Mouse (Mus musculus) adrenal gland, postnatal 14 days (tissue): ENCODE measurements around the gene Mycl. TPM values are rescaled to one million over a fixed set of nuclear protein-coding genes. Genes with fewer than 3 reads are reported as not detected.

Experiments used
- DNase-seq: peaks from one replicate; pipeline ENCODE4 v3.0.0; 2021; ENCODE audit warnings: mixed read lengths
- long read RNA-seq, 2 experiments: library from polyadenylated mRNA; stranded (forward); transcript quantifications; one replicate each; pipeline ENCODE4 v2.0.0; 2021
- total RNA-seq: library from RNA; stranded (reverse); gene quantifications from 2 replicates; pipeline ENCODE4 v1.2.3, GENCODE M21; 2021

The Mycl gene
- 2.3 and 3.5 TPM in 2 replicates for total RNA-seq
- long read RNA-seq, experiment 1, result 0 reads
- long read RNA-seq, experiment 2, partial matches to known transcripts, result 0 of 5 reads
- long read RNA-seq, experiment 2, other reads (novel, unspliced or antisense), result 1 of 5 reads

DNA sequence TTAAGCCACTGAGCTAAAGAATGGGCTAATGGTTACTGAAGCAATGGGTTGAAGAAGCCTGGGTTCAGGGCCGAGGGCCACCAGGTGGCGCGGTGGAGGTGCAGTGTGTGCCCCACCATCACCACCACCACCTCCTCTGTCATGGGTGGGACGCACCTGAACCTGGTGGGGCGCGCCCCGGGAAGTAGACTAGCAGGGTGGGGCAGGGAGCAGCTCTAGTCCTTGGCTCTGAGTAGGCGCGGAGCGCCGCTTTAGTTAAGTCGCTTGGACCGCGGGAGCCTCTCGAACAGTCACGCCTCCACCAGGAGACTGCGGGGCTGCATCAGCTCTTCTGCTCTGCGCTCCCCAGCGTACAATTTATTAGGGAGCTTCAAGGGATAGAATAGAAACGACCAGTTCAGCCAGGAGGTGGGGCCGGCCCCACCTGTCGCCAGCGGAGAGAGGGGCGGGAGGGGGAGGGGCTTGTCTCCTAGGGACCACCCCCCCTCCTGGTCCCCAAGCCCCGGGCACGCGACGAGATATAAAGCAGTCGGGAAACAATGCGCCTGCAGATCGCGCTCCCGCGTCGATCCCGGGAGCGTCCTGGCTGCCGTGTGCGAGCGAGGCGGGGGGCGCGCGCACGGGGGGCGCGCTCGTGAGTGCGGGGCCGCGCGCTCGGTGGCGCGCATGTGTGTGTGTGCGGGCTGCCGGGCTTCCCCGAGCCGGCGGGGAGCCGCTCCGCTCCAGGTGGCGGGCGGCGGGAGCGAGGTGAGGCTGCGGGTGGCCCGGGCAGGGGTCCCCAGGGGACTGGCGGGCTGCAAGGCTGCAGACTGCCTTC is at the start of gene Mycl:
Mycl (plus strand) TSS at position 249 of the 817 bp plus-strand sequence.
- peak; percentile 83 for DNase-seq

DNA sequence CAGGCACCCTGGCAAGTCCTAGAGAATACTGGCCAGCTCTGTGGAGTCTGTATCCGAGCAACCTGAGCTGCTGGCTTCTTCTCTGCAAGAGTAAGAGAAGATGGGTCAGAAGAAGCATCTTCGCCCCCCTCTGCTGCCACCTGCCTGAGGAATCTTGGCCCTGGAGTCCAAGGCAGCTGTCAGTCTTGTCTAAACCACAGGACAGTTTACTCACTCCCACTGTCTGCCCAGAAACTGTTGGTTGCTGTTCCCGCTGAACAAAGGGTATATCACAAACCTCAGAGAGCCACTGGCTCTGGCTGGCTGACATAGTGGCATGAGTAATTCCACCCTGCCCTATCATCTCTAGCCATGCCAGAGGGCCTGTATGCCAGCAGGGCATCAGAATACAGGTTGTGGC is 48.2 kb upstream of the Mycl start:
- DNase-seq, result no peak

DNA sequence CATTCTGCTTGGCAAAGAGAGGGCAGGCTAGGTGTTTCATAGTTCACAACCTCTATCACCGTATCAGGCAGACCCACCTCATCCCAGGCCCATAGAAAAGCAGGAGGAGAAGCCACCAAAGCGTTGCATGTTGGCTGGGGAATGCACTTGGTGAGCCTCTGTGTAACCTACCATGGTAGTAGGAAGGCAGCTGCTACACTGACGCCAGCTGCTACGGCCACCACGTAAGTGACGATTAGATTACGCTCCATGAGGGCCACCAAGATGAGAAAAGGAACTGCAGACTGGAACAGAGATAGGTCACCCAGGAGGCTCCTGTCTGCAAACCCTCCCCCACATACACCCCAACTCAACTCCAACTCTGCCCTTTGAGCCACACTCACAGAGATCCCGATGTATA is 46.4 kb upstream of the Mycl start:
- DNase-seq, result no peak

DNA sequence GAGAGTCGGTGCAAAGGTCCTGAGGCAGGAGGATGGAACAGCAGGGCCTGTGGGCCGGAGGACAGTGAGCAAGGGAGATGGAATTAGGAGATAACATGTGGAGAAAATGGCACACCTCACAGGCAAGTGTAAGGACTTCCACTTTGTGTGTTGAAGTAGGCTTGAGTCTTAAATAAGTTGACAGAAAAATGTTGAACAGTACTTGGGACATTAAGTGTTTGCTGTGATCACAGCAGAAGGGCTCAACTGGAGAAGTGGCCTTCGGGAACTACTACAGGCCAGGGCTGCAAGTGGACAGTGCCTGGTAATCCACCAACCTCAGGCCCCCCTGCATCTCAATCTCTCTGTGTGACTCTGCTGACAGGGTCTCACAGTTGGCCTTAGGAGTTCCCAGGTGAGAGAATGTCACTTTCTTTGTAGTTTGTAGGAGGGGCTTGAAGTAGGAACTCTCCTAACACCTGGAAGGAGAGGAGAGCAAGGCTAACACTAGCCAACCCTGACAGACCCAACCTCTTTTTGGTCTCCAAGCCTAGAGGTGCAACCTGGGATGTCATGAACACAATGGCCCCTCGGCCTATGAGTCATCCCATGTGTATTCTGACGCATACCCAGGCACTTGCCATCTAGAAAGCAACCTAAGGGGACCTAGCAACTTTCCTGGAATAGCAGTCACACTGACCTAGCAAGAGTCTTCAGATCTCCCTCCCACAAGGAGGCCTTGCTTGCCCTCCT is 40.6 kb upstream of the Mycl start:
- no peak for DNase-seq

DNA sequence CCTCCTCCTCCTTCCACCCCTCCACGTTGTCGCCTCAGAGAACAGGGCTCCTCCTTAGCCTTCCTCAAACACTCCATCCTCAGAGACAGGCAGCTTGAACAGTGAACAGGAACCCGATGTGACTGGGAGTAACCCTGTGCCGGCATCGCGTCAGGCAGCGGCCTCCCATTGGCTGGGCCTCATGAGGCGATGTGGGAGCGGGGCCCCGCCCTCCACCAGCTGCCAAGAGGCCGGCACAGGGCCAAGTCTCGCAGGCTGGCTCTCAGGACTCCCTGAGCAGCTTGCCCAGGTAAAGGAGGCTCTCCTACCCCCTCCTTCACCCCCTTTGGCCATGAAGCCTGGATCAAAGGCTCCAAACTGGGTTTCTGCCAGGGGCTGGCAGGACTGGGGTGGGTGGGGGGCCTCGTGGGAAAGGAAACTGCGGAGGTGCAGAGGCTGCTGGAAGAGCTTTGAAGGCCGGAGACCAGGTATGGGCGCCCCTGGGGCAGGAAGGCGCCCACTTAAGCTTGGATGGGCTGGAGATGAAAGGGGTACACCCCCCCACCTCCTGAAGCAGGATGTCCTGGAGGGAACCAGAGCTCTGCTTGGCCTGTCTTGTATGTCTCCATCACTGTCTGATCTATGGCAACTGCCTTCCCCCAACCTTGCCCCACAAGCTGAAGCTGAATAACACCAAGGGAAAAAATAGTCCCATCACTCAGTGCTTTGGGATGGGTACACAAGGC is 39.9 kb upstream of the Mycl start:
- DNase-seq, result peak; percentile 93

DNA sequence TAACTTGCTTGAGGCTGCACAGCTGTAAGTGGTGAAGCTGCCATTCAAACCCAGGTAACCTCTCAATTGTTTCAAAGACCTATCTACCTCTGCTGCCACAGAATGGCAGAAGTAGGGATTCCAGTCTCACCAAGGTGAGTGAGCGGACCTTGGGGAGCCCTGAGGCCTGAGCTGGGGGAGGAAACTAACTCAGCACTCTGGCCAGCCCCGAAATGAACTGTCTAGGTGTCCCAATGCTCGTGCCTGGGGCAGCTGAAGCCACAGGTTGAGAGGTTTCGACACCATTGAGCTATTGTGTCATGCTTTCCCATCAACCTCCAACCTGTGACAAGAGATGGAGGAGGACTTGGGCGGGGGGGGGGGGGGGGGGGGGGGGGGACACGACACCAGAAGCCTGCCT is 39.2 kb upstream of the Mycl start:
- no peak for DNase-seq

DNA sequence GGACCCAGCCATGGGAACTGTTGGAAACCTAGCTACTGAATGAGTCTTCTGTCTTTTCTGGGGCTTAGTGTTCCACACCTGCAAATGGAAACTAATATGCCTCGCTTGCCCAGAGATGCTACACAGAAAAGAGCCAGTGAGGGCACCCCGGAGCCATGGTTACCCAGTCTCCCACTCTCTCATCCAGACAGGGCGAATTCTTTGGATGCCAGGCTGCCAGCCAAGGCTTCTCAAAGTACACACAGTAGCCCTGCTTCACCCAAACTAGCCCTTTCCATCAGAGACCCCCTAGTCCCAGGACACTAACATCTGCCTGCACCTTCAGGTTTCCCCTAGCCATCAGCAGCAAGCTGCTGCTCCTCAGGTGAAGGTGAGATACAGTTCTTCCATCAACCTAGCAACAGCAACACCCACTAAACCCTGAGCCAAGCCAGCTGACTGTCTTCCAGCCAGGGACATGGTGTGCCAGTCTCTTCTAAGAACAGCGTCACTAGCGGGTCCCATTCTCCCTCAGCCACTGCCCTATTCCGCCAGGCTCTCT is 36.9 kb upstream of the Mycl start:
- peak; percentile 40 for DNase-seq

DNA sequence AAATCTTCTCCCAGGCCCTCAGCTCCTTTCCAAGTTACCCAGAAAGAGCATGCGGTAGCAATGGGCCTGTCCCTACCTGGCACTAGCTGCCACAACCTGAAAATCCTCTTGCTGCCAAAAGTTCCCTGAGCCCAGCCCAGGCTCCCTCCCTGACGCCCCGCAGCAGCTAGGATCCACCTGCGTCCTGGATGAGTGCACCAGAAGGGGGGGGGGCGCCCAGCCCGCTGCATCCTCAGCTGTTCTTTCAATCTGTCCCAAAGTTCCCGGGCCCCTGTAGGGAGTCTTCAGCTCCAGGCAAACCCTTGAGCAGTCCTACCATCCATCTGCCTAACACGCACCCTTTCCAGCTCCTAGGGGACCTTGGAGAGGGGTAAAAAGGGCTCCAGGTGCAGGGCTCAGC is 35.6 kb upstream of the Mycl start:
- DNase-seq, result no peak

DNA sequence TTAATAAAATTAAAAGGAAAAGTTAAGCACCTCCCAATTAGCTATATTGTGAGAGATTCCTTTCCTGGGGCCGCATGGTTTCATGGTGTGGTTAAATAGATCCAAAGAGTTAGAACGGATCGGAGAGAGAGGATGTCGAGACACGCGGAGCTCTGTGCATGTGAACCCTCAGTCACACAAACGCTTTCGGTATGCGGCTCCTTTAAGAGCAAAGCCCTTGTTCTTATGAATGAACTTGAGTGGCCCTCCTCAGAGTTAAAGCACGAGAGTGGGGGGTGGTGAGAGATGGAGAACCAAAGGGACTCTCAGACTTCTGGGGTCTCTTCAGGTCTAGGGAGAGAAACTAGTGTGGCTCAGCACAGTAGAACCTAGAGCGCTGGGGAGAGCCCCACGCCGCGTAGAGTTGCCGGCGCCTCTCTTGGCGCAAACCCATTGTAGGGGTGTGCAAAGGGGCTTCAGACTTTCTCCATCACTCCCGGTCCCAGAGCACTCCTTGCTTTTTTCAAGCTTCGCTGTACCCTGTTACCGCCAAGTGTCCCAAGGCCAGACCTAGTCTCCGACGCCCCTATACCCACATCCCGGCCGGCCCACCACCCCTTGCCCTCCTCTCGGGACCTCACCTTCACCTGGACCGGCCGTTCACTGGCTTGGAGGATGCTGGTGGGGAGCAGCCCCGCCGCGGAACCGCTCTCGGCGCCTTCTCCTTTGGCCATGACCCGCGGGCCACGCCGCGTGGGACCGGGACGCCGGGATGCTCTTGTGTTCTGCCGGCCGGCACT is 34.9 kb upstream of the Mycl start:
- DNase-seq, result no peak

DNA sequence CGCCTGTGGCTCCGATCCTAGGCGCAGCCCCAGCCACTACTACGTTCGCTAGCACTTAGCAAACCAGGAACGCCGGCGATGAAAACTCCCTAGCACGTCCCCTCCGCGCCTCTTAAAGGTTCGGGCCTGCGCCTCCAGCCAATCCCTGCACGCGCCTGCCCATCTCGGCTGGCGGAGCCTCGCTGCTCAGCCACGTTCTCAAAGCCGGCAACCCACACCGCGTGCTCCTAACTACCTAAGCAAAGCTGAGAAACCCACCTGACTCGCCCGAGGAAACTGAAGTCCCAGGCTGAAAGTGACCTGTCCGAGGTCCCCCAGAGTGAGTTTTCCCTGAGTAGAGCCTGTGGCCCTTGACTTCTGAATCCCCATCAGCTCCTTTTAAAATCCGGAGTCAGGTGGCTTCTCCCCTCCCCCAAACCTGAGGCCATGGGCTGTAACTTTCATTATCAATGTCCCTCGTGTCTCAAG is 34.3 kb upstream of the Mycl start, which contains the start of gene Mfsd2a:
Mfsd2a (minus strand) TSS at position 89 of the 468 bp plus-strand sequence.
- peak; percentile 61 for DNase-seq

DNA sequence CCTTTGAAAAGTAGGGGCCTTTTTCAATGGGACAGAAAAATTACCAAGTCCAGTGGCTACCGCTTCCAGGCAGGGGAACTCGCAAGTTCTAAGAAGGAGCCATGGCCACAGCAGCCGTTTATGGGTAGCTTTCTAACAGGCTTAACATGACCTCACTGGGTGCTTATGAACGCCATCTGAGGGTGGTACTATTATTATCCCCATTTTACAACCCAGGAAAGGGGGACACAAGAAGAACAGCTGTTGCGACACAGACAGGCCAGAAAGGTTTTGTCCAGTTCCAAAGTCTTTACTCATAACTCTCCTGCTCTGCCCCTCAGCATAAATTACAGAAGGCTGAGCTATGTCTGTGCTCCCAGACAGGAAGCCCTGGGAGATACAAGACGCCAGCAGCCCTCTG is 33.9 kb upstream of the Mycl start:
- no peak for DNase-seq

DNA sequence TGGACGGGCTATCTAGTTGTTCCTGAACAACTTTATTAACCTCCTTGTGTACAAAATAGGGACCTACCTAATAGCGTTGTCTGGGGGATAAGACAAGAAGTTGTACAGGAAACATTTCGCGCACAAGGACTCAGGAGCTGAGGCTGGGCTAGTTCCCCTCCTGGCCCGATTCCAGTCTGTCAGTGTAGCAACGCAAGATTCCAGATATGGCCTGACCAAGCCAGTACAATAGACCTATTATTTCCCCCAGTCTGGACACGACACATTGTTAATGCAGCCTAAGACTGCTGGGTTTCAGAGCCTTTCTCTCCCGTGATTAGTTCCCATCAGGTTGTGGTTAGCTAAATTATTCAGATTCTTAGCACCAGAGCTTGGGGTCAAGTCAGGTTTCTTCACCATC is 32.7 kb upstream of the Mycl start:
- no peak for DNase-seq

DNA sequence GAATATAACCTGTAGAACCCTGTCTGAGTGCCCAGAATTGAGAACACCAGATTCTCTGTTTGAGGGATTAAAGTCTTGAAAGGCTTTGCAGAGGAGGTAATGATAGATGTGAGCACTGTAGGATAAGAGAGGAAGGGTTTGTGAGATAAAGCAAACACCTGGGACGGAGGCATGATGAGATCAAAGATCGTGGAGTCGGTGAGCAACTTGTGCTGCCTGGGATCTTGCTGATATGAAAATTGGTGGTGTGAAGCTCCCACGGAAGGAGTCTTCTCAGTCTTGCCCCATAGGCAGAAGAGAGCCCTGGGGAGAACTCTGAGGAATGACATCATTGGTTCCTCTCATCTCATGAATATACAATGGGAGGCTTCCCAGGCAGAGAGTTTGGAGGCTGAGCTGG is 27.3 kb upstream of the Mycl start:
- DNase-seq, result no peak

DNA sequence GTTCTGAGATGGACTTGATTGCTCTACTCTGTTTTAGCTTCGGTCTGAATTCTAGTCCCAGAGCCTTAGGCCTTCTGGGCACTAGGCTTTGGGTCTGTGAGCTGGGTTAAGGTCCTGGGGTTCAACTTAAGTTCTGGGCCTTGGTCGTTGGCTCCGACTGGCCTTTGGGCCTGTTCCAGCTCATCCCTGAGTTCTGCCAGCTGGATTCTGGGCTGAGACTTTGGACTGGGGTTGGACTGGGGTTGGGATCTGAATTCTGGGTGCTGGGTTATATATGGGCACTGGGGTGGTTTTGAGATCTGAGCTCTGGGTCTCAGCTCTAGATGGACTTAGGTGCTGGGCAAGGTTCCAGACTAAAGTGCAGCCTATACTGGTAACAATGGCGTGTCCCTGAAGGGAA is 24.3 kb upstream of the Mycl start:
- DNase-seq, result no peak

DNA sequence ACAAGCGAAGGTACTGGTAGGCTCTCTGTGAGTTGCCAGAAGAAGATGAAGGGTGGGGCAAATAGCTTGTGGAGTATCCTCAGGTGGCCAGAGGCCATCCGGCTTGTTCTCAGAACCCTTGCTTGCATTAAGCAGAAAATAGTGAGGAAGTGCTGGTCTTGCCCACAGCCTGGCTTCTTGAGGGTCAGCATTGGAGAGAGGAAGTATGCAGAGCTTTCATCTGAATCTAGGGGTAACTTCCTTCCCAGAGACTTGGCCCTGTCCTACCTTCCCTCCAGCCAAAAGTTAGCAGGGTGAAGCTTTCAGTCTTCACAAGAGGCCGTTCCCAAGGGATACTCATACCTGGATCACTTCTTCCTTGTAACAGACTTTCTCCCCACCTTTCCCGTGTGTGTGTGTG is 23.8 kb upstream of the Mycl start:
- no peak for DNase-seq

DNA sequence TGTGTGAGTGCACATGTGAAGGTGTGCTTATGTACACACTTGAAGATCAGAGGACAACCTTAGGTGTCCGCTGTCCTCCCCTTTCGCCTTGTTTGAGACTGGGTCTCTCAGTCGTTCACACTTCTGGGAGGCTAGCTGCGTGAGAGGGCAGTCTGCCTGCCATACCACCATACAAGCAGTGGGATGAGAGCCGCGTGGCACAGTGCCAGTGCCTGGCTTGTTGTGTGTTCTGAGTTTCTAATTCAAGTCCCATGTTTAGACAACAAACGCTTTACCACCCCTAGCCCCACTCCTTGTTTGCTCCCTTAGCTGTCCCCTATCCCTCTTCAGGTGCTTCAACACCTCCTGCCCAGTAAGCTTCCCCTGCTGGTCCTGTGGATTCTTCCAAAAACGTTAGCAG is 23.4 kb upstream of the Mycl start:
- DNase-seq, result no peak

DNA sequence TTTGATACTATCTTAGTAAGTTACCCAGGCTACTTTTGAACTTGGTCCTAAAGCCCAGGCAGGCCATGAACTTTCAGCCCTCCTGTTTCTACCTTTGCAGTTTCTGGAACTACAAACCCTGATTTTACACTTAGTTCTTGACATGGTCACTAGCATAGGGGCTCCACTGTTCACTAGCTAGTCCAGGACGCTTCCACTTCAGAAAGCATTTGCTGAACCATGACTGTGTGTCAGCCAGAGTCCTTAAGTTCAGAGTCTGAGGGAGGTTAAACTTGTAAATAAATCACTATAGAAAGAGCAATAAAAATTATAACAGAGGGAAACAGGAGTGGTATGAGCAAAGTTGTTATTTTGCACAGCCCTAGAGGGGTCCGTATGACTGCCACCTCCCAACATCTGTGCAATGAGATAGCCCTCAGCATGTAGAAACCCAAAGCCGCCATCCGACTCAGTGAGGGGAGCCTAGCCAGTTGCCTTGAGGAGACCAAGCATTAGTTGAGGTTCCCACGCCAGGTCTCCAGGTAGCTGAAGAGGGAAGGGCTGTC is 20.4 kb upstream of the Mycl start:
- DNase-seq, result no peak

DNA sequence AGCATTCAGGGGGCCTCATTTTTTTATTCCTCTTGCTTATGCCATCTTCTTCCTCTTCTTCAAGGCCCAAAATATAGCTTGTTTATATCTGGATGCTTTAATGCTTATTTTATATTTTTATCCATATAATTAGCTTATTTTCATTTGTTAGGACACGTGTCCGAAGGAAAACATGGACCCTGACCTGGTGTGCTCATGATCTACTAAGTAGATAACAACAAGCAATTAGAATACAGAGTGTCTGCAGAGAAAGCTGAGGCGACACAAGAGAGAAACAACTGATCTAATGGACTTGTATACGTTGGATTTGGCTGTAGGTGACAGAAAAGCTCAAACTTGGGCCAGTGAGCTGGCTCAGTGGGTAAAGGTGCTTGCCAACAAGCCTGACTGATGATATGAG is 18.6 kb upstream of the Mycl start:
- no peak for DNase-seq

DNA sequence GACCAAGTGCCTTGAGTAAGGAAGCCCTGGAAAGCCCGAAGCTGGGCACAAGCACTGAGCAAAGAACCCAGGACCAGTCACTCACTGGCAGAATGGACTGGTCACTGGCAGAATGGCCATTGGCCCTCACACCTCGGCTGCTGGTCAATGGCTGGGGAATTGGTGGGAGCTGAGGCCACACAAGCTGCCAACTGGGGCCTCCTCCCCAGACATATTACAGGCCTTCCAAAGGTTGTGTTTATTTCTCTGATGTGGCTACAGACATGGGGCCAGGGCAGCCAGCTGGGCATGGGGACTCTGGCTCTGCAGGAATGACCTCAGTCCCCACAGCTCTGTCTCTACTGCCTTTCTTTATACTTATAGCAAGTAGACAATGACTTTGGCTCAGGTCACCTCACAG is 16.6 kb upstream of the Mycl start:
- peak; percentile 31 for DNase-seq

DNA sequence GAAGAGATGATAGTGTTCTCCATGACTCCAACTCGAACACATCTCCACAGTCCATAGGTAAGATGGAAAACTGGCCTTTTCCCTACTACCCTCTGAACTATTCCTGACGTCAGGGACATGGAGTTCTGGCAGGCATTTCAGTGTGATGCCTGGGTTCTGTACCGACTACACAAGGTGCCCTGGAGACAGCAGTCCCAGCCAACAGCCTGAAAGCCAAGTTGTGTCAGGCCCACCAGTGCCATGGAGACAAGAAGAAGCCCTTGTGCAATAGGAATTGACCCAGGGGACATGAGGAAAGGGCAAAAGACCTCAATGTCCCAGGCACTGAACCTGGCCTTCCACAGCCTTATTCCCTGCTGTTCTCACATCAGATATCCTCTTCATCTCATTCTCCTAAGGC is 15.6 kb upstream of the Mycl start:
- peak; percentile 58 for DNase-seq

DNA sequence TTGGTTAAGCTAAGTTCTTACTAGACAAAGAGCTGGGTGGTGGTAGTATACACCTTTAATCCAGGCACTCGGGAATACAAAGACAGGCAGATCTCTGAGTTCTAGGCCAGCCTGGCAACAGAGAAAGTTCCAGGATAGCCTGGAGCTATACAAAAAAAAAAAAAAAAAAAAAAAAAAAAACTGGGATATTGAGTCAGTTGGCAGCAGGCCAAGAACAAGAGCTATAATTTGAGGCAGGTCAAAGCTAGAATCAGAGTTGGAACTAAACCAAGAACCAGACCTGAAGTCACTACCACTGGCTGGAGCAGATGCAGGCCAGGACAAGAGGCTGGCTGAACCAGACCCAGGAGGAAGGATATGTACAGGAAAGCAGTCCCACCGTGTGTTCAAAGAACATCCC is 14.8 kb upstream of the Mycl start:
- DNase-seq, result no peak
